Mouse (Mus musculus): ENCODE results near the gene Suv39h1. TPM values are rescaled to one million over a fixed set of nuclear protein-coding genes. Genes with fewer than 3 reads are reported as not detected.
"Not testable (repeated sequence)": the region's sequence is repeated elsewhere in the genome, so short reads cannot be mapped to it uniquely, and the experiment has no call there.

The Suv39h1 gene
- polyA plus RNA-seq, 1 experiment from 2014 or later = 58.6 TPM

DNA sequence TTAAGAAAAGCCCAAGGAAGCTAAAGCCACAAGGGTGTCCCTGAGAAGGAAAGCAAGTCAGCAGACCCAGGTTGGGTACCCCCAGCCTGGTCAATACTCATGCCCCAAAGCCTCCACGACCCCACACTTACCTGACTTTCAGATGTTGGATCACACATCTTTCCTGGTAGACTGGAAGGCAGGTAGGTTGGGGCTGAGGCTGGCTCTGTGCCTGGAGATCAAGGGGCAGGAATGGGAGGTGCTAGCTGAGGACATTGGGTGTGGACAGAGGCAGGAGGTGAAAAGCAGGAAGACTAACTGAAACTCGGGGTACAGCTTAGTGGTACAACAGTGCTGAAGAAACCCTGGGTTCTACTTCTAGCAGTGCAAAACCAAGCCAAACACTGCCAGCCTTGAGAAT lies 56.3 kb downstream of the Suv39h1 start, which contains the start of gene Glod5:
Gene Glod5, minus strand, starts transcription at position 207 of the 400 bp plus-strand sequence.
- WGBS = 61% methylated on average over 2 of the region's 2 CpGs
- Histone ChIP-seq H3K4me3 (no peak within 1 kb of the TSS), H3K4me2 (replicated peaks) (no peak within 1 kb of the TSS), H3K4me1 (no peaks in the 10 kb centered on the region), H3K9ac (no peak within 1 kb of the TSS), H3K36me3 (no peaks in the 10 kb centered on the region), H3K27ac (no peak within 1 kb of the TSS), H3K27me3 (no peaks in the 10 kb centered on the region), H3K9me3 (replicated peaks) (no peaks in the 10 kb centered on the region)
- no peak for ATAC-seq (ENCODE audit: low FRiP score)

DNA sequence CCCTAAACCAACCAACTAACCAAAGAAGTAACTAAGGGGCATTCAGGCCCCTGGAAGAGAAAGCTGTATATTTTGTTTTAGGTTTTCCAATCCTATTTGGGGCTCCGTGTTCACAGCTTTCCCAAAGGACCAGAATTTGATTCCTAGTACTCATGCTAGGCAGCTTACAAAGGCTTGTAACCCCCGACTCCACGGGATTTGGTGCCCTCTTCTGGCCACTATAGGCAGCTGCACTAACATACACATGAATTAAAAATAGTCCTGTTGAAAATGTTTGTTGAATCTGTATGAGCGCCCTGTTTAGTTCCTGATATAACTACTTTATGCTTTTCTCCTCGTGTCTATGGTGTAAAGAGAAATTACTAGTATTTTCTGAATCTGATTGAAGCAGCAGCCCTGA lies 57.4 kb downstream of the Suv39h1 start:
- Histone ChIP-seq H3K4me2 (replicated peaks) (no peak overlapping the region), H3K4me1 (no peaks in the 10 kb centered on the region)
- ATAC-seq (ENCODE audit: low FRiP score) = no peak

DNA sequence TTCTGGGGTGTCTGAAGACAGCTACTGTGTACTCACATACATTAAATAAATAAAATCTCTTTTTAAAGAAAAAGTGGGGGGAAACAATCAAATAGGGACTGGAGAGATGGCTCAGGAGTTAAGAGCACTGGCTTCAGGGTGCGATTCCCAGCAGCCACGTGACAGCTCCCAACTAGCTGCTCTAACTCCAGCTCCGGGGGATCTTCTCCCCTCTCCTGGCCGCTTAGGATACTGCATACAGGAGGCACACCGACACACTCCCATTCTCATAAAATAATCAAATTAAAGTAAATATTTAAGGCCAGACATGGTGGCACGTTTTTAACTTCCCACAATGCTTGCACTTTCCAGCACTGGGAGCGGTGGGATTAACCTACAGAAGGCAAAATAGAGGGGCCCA lies 58.9 kb downstream of the Suv39h1 start:
- WGBS = 31% methylated on average over 7 of the region's 7 CpGs
- not testable (repeated sequence) for H3K27me3 ChIP-seq; H3K4me3 ChIP-seq; H3K36me3 ChIP-seq; ATAC-seq (ENCODE audit: low FRiP score); H3K27ac ChIP-seq; H3K9ac ChIP-seq; H3K4me2 ChIP-seq (replicated peaks); H3K4me1 ChIP-seq; H3K9me3 ChIP-seq (replicated peaks)

More for the DNA sequence above, 57.4 kb downstream of the Suv39h1 start:
- H3K4me3 ChIP-seq = no peak overlapping the region
- H3K36me3 ChIP-seq = no peaks in the 10 kb centered on the region
- H3K27ac ChIP-seq = no peak overlapping the region
- H3K9ac ChIP-seq = no peak overlapping the region
- H3K27me3 ChIP-seq = no peaks in the 10 kb centered on the region
- WGBS = 14% methylated on average over 5 of the region's 5 CpGs
- H3K9me3 ChIP-seq (replicated peaks) = no peaks in the 10 kb centered on the region

DNA sequence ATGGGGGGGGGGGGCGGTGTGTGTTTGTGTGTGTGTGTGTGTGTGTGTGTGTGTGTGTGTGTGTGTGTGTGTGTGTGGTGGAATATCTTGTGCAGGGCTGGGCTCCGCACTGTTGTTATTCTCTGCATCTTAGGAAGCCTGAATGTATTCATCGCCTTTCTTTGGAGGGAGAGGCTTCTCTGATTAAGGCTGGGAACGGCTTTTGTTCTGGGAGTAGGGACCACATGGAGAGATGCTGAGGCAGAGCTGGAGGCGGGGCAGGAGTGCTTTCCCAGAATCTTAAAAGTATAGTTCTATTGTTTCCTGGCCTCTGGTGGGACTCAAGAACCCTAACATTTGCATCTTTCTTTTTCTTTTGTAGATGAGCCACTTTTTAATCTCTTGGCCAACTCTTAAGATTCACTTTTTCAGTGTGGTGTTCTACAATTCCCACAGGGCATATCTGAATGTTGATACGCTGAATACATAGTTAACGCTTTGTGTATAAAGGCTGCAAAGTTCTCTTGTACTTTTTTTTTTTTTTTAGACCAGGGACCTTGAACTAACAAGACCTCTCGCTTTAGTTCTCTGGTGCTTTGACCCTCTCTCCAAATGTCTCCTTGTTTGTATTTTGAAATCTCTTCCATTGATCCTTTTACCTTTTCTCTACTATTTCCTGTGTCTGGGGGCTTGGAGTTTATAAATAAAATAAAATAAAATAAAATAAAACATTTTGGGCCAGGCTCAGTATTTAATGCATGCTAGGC lies 60.8 kb downstream of the Suv39h1 start:
- WGBS = 26% methylated on average over 7 of the region's 8 CpGs
- Histone ChIP-seq H3K4me3 (no peak overlapping the region), H3K27ac (no peak overlapping the region), H3K4me1 (no peaks in the 10 kb centered on the region), H3K4me2 (replicated peaks) (no peak overlapping the region), H3K27me3 (no peaks in the 10 kb centered on the region), H3K9ac (no peak overlapping the region), H3K36me3 (no peaks in the 10 kb centered on the region), H3K9me3 (replicated peaks) (no peaks in the 10 kb centered on the region)
- peak; percentile 71 for ATAC-seq (ENCODE audit: low FRiP score)

DNA sequence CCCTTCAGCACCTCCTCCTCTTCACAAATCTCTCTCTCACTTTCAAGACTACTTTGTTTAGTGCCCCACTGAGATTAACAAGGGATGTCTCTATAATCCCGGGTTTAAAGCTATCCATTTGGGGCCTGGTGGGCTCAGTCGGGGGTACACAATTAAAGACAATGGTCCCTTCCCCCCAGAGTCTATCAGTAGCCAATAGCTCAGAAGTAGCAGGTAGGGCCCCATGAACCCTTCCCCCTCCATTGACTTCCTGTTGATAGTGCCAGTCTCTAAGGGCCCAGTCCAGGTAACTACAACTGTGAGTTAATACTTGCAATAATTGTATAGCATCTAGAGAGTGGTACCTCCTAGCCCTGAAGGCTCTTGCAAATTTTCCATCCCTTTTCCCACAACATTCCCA lies 61.4 kb downstream of the Suv39h1 start:
- H3K4me3 ChIP-seq = no peak overlapping the region
- no peaks in the 10 kb centered on the region for H3K9me3 ChIP-seq (replicated peaks)
- no peaks in the 10 kb centered on the region for H3K27me3 ChIP-seq
- WGBS = 16% methylated on average over 2 of the region's 2 CpGs
- no peak overlapping the region for H3K9ac ChIP-seq
- no peak overlapping the region for H3K4me2 ChIP-seq (replicated peaks)
- no peaks in the 10 kb centered on the region for H3K4me1 ChIP-seq
- H3K36me3 ChIP-seq = no peaks in the 10 kb centered on the region
- peak; percentile 12; the same call in 1 of the 2 replicates for ATAC-seq (ENCODE audit: low FRiP score)
- H3K27ac ChIP-seq = no peak overlapping the region

Other genes with a start within 250 kb of the Suv39h1 start
- 60.8 and 72.2 TPM in 2 replicates for gene Otud5, start 233.4 kb downstream of the Suv39h1 start, polyA plus RNA-seq (2016; fragmentation: Nextera tagmentation; extraction: Ambion mirVana)
- gene Pim2, start 196.5 kb downstream of the Suv39h1 start, polyA plus RNA-seq (2016; fragmentation: Nextera tagmentation; extraction: Ambion mirVana) = 9.5 and 10.0 TPM in 2 replicates
- gene Slc35a2, start 190.7 kb downstream of the Suv39h1 start, polyA plus RNA-seq (2016; fragmentation: Nextera tagmentation; extraction: Ambion mirVana) = 35.1 and 40.1 TPM in 2 replicates
- gene Pqbp1, start 175.5 kb downstream of the Suv39h1 start, polyA plus RNA-seq (2016; fragmentation: Nextera tagmentation; extraction: Ambion mirVana) = 172 and 178 TPM in 2 replicates
- gene Timm17b, start 175.4 kb downstream of the Suv39h1 start, polyA plus RNA-seq (2016; fragmentation: Nextera tagmentation; extraction: Ambion mirVana) = 138 and 144 TPM in 2 replicates
- not detected in 2 replicates for gene Gm10491, start 166.9 kb downstream of the Suv39h1 start, polyA plus RNA-seq (2016; fragmentation: Nextera tagmentation; extraction: Ambion mirVana)
- not detected in 2 replicates for gene Gm10490, start 165.2 kb downstream of the Suv39h1 start, polyA plus RNA-seq (2016; fragmentation: Nextera tagmentation; extraction: Ambion mirVana)
- 102 and 111 TPM in 2 replicates for gene Pcsk1n, start 154.9 kb downstream of the Suv39h1 start, polyA plus RNA-seq (2016; fragmentation: Nextera tagmentation; extraction: Ambion mirVana)
- gene Eras, start 146.2 kb downstream of the Suv39h1 start, polyA plus RNA-seq (2016; fragmentation: Nextera tagmentation; extraction: Ambion mirVana) = not detected in 2 replicates
- gene Hdac6, start 126.9 kb downstream of the Suv39h1 start, polyA plus RNA-seq (2016; fragmentation: Nextera tagmentation; extraction: Ambion mirVana) = 68.2 and 68.5 TPM in 2 replicates
- gene Gata1, start 96.7 kb downstream of the Suv39h1 start, polyA plus RNA-seq (2016; fragmentation: Nextera tagmentation; extraction: Ambion mirVana) = 0.98 and 1.5 TPM in 2 replicates
- gene Glod5, start 56.3 kb downstream of the Suv39h1 start, polyA plus RNA-seq (2016; fragmentation: Nextera tagmentation; extraction: Ambion mirVana) = not detected in 2 replicates
- 0.21 TPM in 1 of 2 replicates, not detected in the other for gene Was, start 15.7 kb upstream of the Suv39h1 start, polyA plus RNA-seq (2016; fragmentation: Nextera tagmentation; extraction: Ambion mirVana)
- gene Wdr13, start 58.1 kb upstream of the Suv39h1 start, polyA plus RNA-seq (2016; fragmentation: Nextera tagmentation; extraction: Ambion mirVana) = 40.5 and 42.6 TPM in 2 replicates
- 401 and 433 TPM in 2 replicates for gene Rbm3, start 71.1 kb upstream of the Suv39h1 start, polyA plus RNA-seq (2016; fragmentation: Nextera tagmentation; extraction: Ambion mirVana)
- gene Tbc1d25, start 101.4 kb upstream of the Suv39h1 start, polyA plus RNA-seq (2016; fragmentation: Nextera tagmentation; extraction: Ambion mirVana) = 16.4 and 16.7 TPM in 2 replicates
- 30.7 and 32.3 TPM in 2 replicates for gene Ebp, start 118.8 kb upstream of the Suv39h1 start, polyA plus RNA-seq (2016; fragmentation: Nextera tagmentation; extraction: Ambion mirVana)
- 28.2 and 31.7 TPM in 2 replicates for gene Porcn, start 131.8 kb upstream of the Suv39h1 start, polyA plus RNA-seq (2016; fragmentation: Nextera tagmentation; extraction: Ambion mirVana)
- 43.1 and 43.5 TPM in 2 replicates for gene Ftsj1, start 177.6 kb upstream of the Suv39h1 start, polyA plus RNA-seq (2016; fragmentation: Nextera tagmentation; extraction: Ambion mirVana)
- 5.5 and 6.1 TPM in 2 replicates for gene Slc38a5, start 196.4 kb upstream of the Suv39h1 start, polyA plus RNA-seq (2016; fragmentation: Nextera tagmentation; extraction: Ambion mirVana)